Mouse (Mus musculus) lung, postnatal 0 days (tissue): Measurements from ENCODE around the gene Fbxl5. TPM values are rescaled to one million over a fixed set of nuclear protein-coding genes. Genes with fewer than 3 reads are reported as not detected.

Experiments used
- ATAC-seq: fragments of 200-750 bp; cut with Nextera tagmentation; 2 replicates; pipeline ENCODE4 v1.8.0; 2017; ENCODE audit warnings: moderate library complexity
- DNase-seq: peaks from one replicate; pipeline ENCODE4 v3.0.0-alpha.2; 2016; ENCODE audit warnings: low spot score
- H3K27ac ChIP-seq: fragments of 300-500 bp; sonication (generic); 2 replicates; pipeline ENCODE4 v1.5.1; 2014; ENCODE audit warnings: antibody characterized with exemption, mild to moderate bottlenecking, low read length, mixed read lengths
- H3K27me3 ChIP-seq: fragments of 300-500 bp; sonication (generic); replicated peaks from 2 replicates; pipeline ENCODE4 v1.6.1; 2014; ENCODE audit warnings: low read length, mixed read lengths; ENCODE audit not compliant: insufficient read depth
- H3K36me3 ChIP-seq: fragments of 300-500 bp; sonication (generic); 2 replicates; pipeline ENCODE4 v1.6.1; 2014; ENCODE audit warnings: low read length, mixed read lengths; ENCODE audit not compliant: insufficient read depth
- H3K4me1 ChIP-seq: fragments of 300-500 bp; sonication (generic); 2 replicates; pipeline ENCODE4 v1.6.1; 2014; ENCODE audit warnings: antibody characterized with exemption, low read depth, low read length, mixed read lengths; ENCODE audit not compliant: insufficient read depth
- H3K4me2 ChIP-seq: fragments of 300-500 bp; sonication (generic); replicated peaks from 2 replicates; pipeline ENCODE4 v1.6.1; 2014; ENCODE audit warnings: low read depth, mild to moderate bottlenecking, low read length, moderate library complexity, mixed read lengths
- H3K4me3 ChIP-seq: fragments of 300-500 bp; sonication (generic); 2 replicates; pipeline ENCODE4 v1.5.1; 2014; ENCODE audit warnings: low read depth, low read length
- H3K9ac ChIP-seq: fragments of 300-500 bp; sonication (generic); replicated peaks from 2 replicates; pipeline ENCODE4 v1.6.1; 2014; ENCODE audit warnings: low read depth, mild to moderate bottlenecking
- H3K9me3 ChIP-seq: fragments of 300-500 bp; sonication (generic); 2 replicates; pipeline ENCODE4 v1.6.1; 2016; ENCODE audit warnings: low read length, mixed read lengths
- CTCF ChIP-seq: IDR thresholded peaks from 2 replicates; pipeline ENCODE4 v1.5.1; 2016; ENCODE audit warnings: antibody characterized with exemption, mild to moderate bottlenecking
- EP300 ChIP-seq: IDR thresholded peaks from 2 replicates; pipeline ENCODE4 v1.6.1; 2016; ENCODE audit warnings: antibody characterized with exemption, mild to moderate bottlenecking, control low read depth
- WGBS: fragments of 180-500 bp; shearing (Covaris S2); extraction: QIAGEN DNeasy Blood & Tissue Kit; methylation state at CpG from one replicate; pipeline ENCODE4 v1.1.7; 2014; 5-methylcytosine and 5-hydroxymethylcytosine counted together
- polyA plus RNA-seq: library from polyadenylated mRNA; unstranded; fragments of >200 nt; fragmentation: Nextera tagmentation; extraction: Ambion mirVana; gene quantifications from 2 replicates; pipeline ENCODE4 v1.2.1, GENCODE M21; 2015

Fbxl5 gene
- polyA plus RNA-seq, 1 experiment from 2014 or later, result 73.0 TPM

DNA sequence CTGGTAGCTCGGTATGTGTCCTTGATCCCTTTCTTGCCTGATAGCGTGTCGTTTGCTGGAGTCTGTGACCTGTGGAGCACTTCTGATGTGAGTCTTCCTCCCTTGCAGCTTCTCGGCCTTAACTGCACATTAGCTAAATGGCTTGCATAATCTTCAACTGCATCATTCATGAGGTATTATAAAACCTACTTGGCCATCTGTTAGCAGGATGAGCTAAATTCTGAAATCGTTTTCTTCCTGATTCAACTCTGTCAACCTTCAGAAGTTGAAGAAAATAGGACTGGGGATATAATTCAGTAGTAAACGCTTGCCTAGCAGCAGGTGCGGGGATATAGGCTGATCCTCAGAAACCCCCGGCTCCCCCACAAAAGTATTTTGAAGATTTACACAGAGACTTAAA is 89.1 kb downstream of the Fbxl5 start:
- TF ChIP-seq EP300 (no peak), CTCF (no peak)
- H3K9me3 ChIP-seq, result no peaks in the 10 kb centered on the region
- ATAC-seq (no peak), DNase-seq (no peak)
- peaks cover 13% of the 10 kb centered on the region for H3K36me3 ChIP-seq
- WGBS, result 81% methylated on average over 8 of the region's 8 CpGs
- no peaks in the 10 kb centered on the region for H3K27me3 ChIP-seq
- H3K27ac ChIP-seq, result no peak overlapping the region
- no peak overlapping the region for H3K4me3 ChIP-seq
- no peak overlapping the region for H3K9ac ChIP-seq
- no peak overlapping the region for H3K4me2 ChIP-seq
- H3K4me1 ChIP-seq, result no peaks in the 10 kb centered on the region

DNA sequence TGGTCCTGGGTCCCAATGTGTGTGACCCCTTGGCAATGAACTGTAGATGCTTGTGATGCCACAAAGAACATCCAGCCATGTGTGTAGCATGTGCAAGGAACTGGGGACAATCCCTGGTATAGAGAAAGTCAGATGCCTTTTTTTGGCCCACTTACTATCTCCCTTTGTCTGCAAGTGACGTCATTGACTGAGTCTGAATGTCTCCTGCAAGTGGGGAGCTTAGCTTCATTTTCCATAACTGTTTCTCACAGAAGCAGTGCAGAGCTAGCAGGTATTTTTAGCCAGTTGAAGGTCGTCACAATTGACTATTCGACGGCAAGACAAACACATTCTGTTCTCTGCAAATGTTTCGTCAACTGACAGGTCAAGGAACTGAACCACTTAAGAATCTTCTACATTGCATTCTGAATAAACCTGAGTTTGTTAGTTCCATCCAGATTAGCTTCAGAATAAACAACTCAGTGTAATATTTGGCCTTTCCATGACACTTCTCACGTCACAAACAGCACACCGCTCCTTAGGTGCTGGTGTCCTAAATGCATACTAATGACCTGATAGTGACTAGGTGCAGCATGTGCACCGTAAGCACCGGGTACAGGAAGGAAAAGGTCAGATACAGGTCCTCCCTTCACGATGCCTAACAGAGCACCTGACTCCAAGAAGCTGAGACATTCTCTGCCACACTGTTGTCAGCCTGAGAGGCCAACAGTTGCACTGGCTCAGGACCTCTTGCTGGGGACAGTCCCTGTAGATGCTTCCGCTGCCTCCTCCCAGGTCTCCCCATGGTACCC is 92.9 kb downstream of the Fbxl5 start:
- no peak for TF ChIP-seq CTCF
- no peak for TF ChIP-seq EP300
- Histone ChIP-seq H3K9me3 (no peaks in the 10 kb centered on the region), H3K27me3 (no peaks in the 10 kb centered on the region), H3K27ac (no peak overlapping the region), H3K9ac (no peak overlapping the region), H3K4me3 (no peak overlapping the region), H3K4me1 (no peaks in the 10 kb centered on the region), H3K36me3 (peaks cover 15% of the 10 kb centered on the region), H3K4me2 (no peak overlapping the region)
- 73% methylated on average over 11 of the region's 11 CpGs for WGBS
- DNase-seq, result no peak
- ATAC-seq, result no peak

DNA sequence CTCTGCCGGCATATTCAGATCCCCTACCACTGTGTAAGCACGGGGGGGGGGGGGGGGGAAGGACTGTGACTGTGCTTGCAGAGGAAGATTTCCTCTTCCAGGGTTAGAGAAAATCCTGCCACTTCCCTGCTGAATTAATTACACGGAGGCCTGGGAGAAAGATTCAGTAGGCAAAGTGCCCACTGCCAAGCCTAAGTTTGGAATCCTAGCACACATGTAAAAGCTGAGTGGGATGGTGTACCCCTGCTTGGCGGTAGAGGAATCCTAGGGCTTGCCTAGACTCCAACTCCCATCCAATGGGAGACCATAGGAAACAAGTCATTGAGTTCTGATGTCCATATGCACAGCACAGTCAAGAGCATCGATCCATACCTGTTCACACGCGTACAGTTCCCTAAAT is 97.6 kb downstream of the Fbxl5 start:
- Histone ChIP-seq H3K4me3 (no peak overlapping the region), H3K27ac (no peak overlapping the region), H3K9ac (no peak overlapping the region), H3K27me3 (no peaks in the 10 kb centered on the region), H3K9me3 (no peaks in the 10 kb centered on the region), H3K4me1 (no peaks in the 10 kb centered on the region), H3K36me3 (peaks cover 22% of the 10 kb centered on the region), H3K4me2 (no peak overlapping the region)
- DNase-seq, result no peak
- 84% methylated on average over 7 of the region's 7 CpGs for WGBS
- no peak for ATAC-seq
- TF ChIP-seq CTCF (no peak), EP300 (no peak)

DNA sequence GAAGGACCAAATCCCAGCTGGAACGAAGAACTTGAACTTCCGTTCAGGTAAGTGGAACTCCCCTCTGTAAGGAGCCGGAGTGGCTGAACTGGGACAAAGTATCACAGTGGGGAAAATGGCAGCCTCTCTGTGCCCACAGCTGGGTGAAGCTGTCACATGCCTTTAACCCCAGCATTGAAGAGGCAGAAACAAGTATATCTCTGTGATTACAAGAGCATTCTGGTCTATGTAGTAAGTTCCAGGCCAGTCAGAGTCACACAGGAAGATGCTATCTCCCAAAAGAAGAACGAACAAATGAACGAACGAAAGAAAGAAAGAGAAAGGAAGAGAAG is 99.0 kb downstream of the Fbxl5 start:
- Histone ChIP-seq H3K27ac (no peak overlapping the region), H3K9ac (no peak overlapping the region), H3K4me3 (no peak overlapping the region), H3K27me3 (no peaks in the 10 kb centered on the region), H3K4me2 (no peak overlapping the region), H3K36me3 (peaks cover 26% of the 10 kb centered on the region), H3K4me1 (no peaks in the 10 kb centered on the region), H3K9me3 (no peaks in the 10 kb centered on the region)
- WGBS, result 93% methylated on average over 6 of the region's 6 CpGs
- TF ChIP-seq EP300 (no peak), CTCF (no peak)
- DNase-seq (no peak), ATAC-seq (no peak)

DNA sequence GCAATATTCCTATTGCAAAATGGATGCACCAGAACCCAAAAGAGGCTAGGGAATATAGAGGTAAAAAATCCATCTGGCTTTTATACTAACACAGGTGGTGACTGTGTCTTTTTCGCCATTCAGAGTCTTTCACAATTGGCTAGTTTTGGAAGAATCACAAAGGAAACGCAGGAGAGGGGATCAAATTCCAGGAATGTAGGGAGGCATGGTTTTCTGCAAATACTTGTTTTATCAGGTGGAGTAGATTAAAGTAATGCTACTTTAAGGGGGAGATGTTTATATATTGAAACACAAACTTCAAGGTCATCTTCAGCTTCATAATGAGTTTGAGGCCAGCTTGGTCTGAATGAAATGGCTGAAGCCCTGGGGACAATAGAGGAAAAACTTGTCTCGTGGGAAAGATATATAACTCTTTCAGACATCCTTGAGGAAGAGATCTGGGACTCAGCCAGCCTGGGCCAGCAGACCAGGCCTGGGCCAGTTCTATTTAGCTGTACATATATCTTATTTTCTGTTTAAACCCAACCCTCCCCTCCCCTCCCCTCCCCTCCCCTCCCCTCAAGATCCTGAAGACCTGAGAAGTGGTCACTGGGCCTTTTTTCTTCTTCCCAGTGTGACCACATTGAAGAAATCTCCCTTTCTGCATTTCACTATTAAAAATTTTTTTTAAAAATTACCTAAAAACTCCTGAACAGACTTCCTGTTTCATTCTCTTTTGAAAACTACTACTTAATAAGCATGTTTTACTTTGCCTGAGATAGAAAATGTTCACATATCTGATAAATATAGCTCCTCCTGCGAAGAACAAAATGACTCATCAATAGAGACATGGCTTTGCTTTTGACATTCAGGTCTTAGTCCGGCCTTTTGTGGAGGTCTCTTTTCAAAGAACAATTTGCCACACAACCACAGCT is 99.6 kb downstream of the Fbxl5 start:
- no peaks in the 10 kb centered on the region for H3K9me3 ChIP-seq
- 72% methylated on average over 5 of the region's 5 CpGs for WGBS
- H3K27me3 ChIP-seq, result no peaks in the 10 kb centered on the region
- peaks cover 23% of the 10 kb centered on the region for H3K36me3 ChIP-seq
- DNase-seq, result no peak
- no peak overlapping the region for H3K9ac ChIP-seq
- no peak overlapping the region for H3K4me2 ChIP-seq
- no peak overlapping the region for H3K4me3 ChIP-seq
- H3K4me1 ChIP-seq, result no peaks in the 10 kb centered on the region
- no peak overlapping the region for H3K27ac ChIP-seq
- TF ChIP-seq CTCF (no peak), EP300 (no peak)
- ATAC-seq, result no peak

DNA sequence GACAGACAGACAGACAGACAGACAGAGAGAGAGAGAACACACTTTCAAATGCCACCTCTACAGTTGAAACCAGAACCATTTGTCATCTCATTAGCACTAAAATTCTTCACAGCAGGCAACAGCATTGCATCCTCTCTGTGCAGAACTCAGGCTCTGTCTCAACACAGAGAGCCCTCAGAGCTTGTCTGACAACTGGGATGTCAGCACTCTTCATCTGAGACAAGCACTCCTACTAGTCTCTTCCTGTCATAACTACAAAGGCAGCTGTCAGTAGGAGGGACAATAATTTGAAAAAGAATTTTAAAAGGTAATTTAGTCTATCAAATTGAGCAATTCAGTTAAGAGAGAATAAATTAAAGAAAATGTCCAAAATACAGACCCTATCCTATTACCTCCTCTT is 122.2 kb downstream of the Fbxl5 start:
- Histone ChIP-seq H3K4me2 (no peak overlapping the region), H3K4me1 (no peaks in the 10 kb centered on the region), H3K9ac (no peak overlapping the region), H3K36me3 (peaks cover 26% of the 10 kb centered on the region), H3K9me3 (no peaks in the 10 kb centered on the region), H3K4me3 (no peak overlapping the region), H3K27me3 (no peaks in the 10 kb centered on the region), H3K27ac (no peak overlapping the region)
- DNase-seq (no peak), ATAC-seq (no peak)
- TF ChIP-seq EP300 (no peak), CTCF (no peak)
